Mouse (Mus musculus) liver, adult 2 months (tissue): Measurements from ENCODE around the gene Fbxo45. TPM values are rescaled to one million over a fixed set of nuclear protein-coding genes. Genes with fewer than 3 reads are reported as not detected.

Experiments
- DNase-seq: peaks from one replicate; pipeline ENCODE4 v3.0.0-alpha.2; 2011; ENCODE audit warnings: low read depth, low spot score; ENCODE audit errors: extremely low read depth
- H3K27ac ChIP-seq: fragments of 200-500 bp; replicated peaks from 2 replicates; pipeline ENCODE4 v1.5.1; 2012; ENCODE audit warnings: low read depth, mild to moderate bottlenecking, control low read depth, inconsistent platforms, low read length; ENCODE audit not compliant: insufficient read depth
- H3K27me3 ChIP-seq: fragments of 200-500 bp; 2 replicates; pipeline ENCODE4 v1.6.1; 2012; ENCODE audit warnings: mild to moderate bottlenecking, moderate library complexity, low read length, inconsistent platforms; ENCODE audit not compliant: control insufficient read depth, insufficient read depth
- H3K36me3 ChIP-seq: fragments of 200-500 bp; 2 replicates; pipeline ENCODE4 v1.6.1; 2012; ENCODE audit warnings: low read length, inconsistent platforms; ENCODE audit not compliant: control insufficient read depth, insufficient read depth
- H3K4me1 ChIP-seq: fragments of 200-500 bp; 2 replicates; pipeline ENCODE4 v1.6.1; 2011; ENCODE audit warnings: low read length; ENCODE audit not compliant: control insufficient read depth, insufficient read depth
- H3K4me3 ChIP-seq: fragments of 200-500 bp; 2 replicates; pipeline ENCODE4 v1.5.1; 2011; ENCODE audit warnings: low read depth, mild to moderate bottlenecking, control low read depth, low read length, moderate library complexity; ENCODE audit not compliant: insufficient read depth
- H3K79me2 ChIP-seq: fragments of 200-500 bp; 2 replicates; pipeline ENCODE4 v1.6.1; 2012; ENCODE audit warnings: inconsistent platforms, mild to moderate bottlenecking, low read length, moderate library complexity; ENCODE audit not compliant: control insufficient read depth, insufficient read depth
- H3K9ac ChIP-seq: fragments of 200-500 bp; 2 replicates; pipeline ENCODE4 v1.6.1; 2012; ENCODE audit warnings: low read depth, mild to moderate bottlenecking, control low read depth, inconsistent platforms, low read length
- CTCF ChIP-seq: fragments of 200-500 bp; IDR thresholded peaks from 2 replicates; pipeline ENCODE4 v1.5.1; 2011; ENCODE audit warnings: low read depth, low read length, control low read depth
- POLR2A ChIP-seq: fragments of 200-500 bp; IDR thresholded peaks from 2 replicates; pipeline ENCODE4 v1.6.1; 2011; ENCODE audit warnings: low read length, control low read depth; ENCODE audit not compliant: insufficient read depth; ENCODE audit errors: extremely low read depth
- WGBS: fragments of 180-500 bp; shearing (Covaris S2); methylation state at CpG from one replicate; pipeline ENCODE4 v1.1.7; 2018; 5-methylcytosine and 5-hydroxymethylcytosine counted together
- polyA plus RNA-seq: library from polyadenylated mRNA; depleted of rRNA; stranded (reverse); fragments of >200 nt; gene quantifications from 2 replicates; pipeline ENCODE4 v1.2.3, GENCODE M21; 2012; rRNA removed
- total RNA-seq: library from RNA; depleted of rRNA; stranded (reverse); fragments of >200 nt; gene quantifications from 2 replicates; pipeline ENCODE4 v1.2.3, GENCODE M21; 2014; rRNA removed

Gene Fbxo45
- 4.4 and 4.5 TPM in 2 replicates for total RNA-seq
- polyA plus RNA-seq, result 1.8 and 2.1 TPM in 2 replicates

- H3K27ac ChIP-seq, result peak within 1 kb of the TSS; percentile 82
- peaks cover 9% of the 10 kb centered on the region for H3K4me1 ChIP-seq
- H3K36me3 ChIP-seq, result no peaks in the 10 kb centered on the region
- no peaks in the 10 kb centered on the region for H3K27me3 ChIP-seq
- peak; percentile 91 for DNase-seq
- peak within 1 kb of the TSS; percentile 85 for H3K4me3 ChIP-seq
- H3K79me2 ChIP-seq, result peaks cover 8% of the 10 kb centered on the region; the same call in 1 of the 2 replicates
- WGBS, result under 1% methylated on average over 45 of the region's 48 CpGs
- TF ChIP-seq CTCF (no peak), POLR2A (peak; percentile 52; the same call in 1 of the 2 replicates)
- H3K9ac ChIP-seq, result peak within 1 kb of the TSS; percentile 86
These were observed at the start of gene Fbxo45, which contains the start of gene Wdr53 for GRCm38 (mm10) chr16:32246952-32247370. TSS of gene Fbxo45 (minus strand) at chr16:32247158. TSS of gene Wdr53 (plus strand) at chr16:32247227.

- no peak overlapping the region for H3K9ac ChIP-seq
- H3K4me3 ChIP-seq, result no peak overlapping the region
- no peaks in the 10 kb centered on the region for H3K27me3 ChIP-seq
- DNase-seq, result no peak
- no peak for TF ChIP-seq POLR2A
- TF ChIP-seq CTCF, result no peak
- peaks cover 39% of the 10 kb centered on the region for H3K36me3 ChIP-seq
- H3K4me1 ChIP-seq, result no peaks in the 10 kb centered on the region
- 97% methylated on average over 4 of the region's 4 CpGs for WGBS
- no peaks in the 10 kb centered on the region for H3K79me2 ChIP-seq
- no peak overlapping the region for H3K27ac ChIP-seq
These were observed 44.9 kb upstream of the Fbxo45 start for GRCm38 (mm10) chr16:32291821-32292220.

GRCm38 (mm10) chr16:32282608-32283007 is 35.6 kb upstream of the Fbxo45 start:
- H3K4me1 ChIP-seq, result peaks cover 3% of the 10 kb centered on the region
- no peaks in the 10 kb centered on the region for H3K27me3 ChIP-seq
- TF ChIP-seq CTCF (no peak), POLR2A (no peak)
- H3K36me3 ChIP-seq, result peaks cover 34% of the 10 kb centered on the region
- H3K9ac ChIP-seq, result no peak overlapping the region
- no peak for DNase-seq
- H3K4me3 ChIP-seq, result no peak overlapping the region
- H3K79me2 ChIP-seq, result peaks cover 5% of the 10 kb centered on the region; the same call in 1 of the 2 replicates
- H3K27ac ChIP-seq, result no peak overlapping the region

GRCm38 (mm10) chr16:32280211-32280610 is 33.3 kb upstream of the Fbxo45 start:
- Histone ChIP-seq H3K4me3 (no peak overlapping the region), H3K79me2 (peaks cover 5% of the 10 kb centered on the region; the same call in 1 of the 2 replicates), H3K36me3 (peaks cover 21% of the 10 kb centered on the region), H3K27ac (no peak overlapping the region), H3K27me3 (no peaks in the 10 kb centered on the region), H3K9ac (no peak overlapping the region), H3K4me1 (peaks cover 3% of the 10 kb centered on the region)
- no peak for TF ChIP-seq CTCF
- TF ChIP-seq POLR2A, result no peak
- WGBS, result over 99% methylated on average over 8 of the region's 8 CpGs
- DNase-seq, result no peak

- peak overlapping the region; percentile 87 for H3K27ac ChIP-seq
- H3K9ac ChIP-seq, result peak overlapping the region; percentile 49
- no peaks in the 10 kb centered on the region for H3K27me3 ChIP-seq
- H3K79me2 ChIP-seq, result peaks cover 5% of the 10 kb centered on the region; the same call in 1 of the 2 replicates
- H3K4me3 ChIP-seq, result peak overlapping the region; percentile 94; the same call in 1 of the 2 replicates
- no peak for TF ChIP-seq CTCF
- no peak for TF ChIP-seq POLR2A
- H3K36me3 ChIP-seq, result peaks cover 4% of the 10 kb centered on the region
- peaks cover 3% of the 10 kb centered on the region for H3K4me1 ChIP-seq
- DNase-seq, result peak; percentile 20
- 30% methylated on average over 7 of the region's 7 CpGs for WGBS
These were observed 31.4 kb upstream of the Fbxo45 start for GRCm38 (mm10) chr16:32278396-32278795.
